Mouse (Mus musculus): ENCODE measurements around the gene Tulp2.

- TF ChIP-seq POLR2A (IDR thresholded peaks at IDR 0.05; ENCODE audit: borderline replicate concordance, extremely low read depth, low read depth, low read length) = 0 out of 2 replicates have a peak, but pooled peaks have one; percentile 7
- no peak for TF ChIP-seq CTCF (IDR thresholded peaks at IDR 0.05; ENCODE audit: insufficient read depth, low read length)
Measured at GRCm38 (mm10) chr7:45522957-45523676, 41.4 kb downstream of the Tulp2 start.
